Mouse (Mus musculus) G1E-ER4 (cell line): ENCODE measurements around the gene Psme3. TPM values are rescaled to one million over a fixed set of nuclear protein-coding genes. Genes with fewer than 3 reads are reported as not detected.

Source experiments
- GATA1 ChIP-seq: IDR thresholded peaks from one replicate; pipeline ENCODE4 v1.8.0; 2012; ENCODE audit warnings: low read length, inconsistent platforms
- polyA plus RNA-seq: library from polyadenylated mRNA; stranded (reverse); fragments of >175 nt; gene quantifications from 2 replicates; pipeline ENCODE4 v1.2.3, GENCODE M21; 2012

Psme3 gene
- polyA plus RNA-seq, 1 experiment, result 97.2 TPM

DNA sequence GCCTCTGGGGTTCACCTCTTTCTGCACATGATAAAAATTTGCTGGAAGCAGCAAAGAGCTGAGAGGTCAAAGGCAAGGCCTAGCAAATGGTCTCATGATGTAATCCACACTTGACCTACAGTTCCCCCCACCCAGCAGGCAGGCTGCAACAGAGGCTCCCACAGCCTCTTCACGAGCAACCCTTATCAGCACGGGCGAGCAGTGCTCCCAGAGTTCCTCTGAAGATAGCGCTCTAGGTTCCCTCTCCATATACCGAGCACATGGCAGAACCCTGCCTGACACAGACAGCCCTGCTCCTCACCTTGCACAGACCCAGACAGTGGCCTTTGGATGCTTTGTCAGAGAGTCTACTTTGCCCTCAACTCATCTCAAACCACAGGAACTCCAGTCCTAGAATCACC is 48.5 kb downstream of the Psme3 start:
- TF ChIP-seq GATA1, result no peak

DNA sequence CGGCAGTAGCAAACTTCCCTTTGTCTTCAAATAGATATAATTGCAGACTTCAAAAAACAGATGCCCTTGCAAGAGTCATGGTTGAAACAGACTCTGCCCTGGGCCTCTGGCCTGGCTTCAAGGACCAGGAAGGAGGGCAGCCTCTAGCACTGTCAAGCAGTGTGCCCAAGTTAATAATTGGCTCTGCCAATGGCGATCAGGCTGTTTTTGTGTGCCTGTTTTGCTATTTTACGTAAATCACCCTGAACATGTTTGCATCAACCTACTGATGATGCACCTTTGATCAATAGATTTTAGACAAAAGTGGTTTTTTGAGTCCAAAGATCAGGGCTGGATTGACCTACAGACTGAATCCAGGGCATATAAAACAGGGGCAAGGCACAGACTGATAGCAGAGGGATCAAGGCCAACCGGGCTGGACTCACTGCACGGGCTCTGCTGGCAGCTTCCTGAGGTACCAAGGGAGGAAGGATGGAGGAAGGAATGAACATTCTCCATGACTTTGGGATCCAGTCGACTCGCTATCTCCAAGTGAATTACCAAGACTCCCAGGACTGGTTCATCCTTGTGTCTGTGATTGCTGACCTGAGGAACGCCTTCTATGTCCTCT is 51.4 kb downstream of the Psme3 start, which contains the start of gene G6pc:
Gene G6pc, plus strand, starts transcription at position 236 of the 610 bp plus-strand sequence.
- no peak for TF ChIP-seq GATA1

GRCm38 (mm10) chr11:101370141-101370540 is 54.1 kb downstream of the Psme3 start:
- no peak for TF ChIP-seq GATA1

Other genes starting within 250 kb of the Psme3 start
- 3.7 and 8.6 TPM in 2 replicates for gene Naglu, start 246.2 kb upstream of the Psme3 start, polyA plus RNA-seq
- 0.06 and 0.09 TPM in 2 replicates for gene Hsd17b1, start 237.8 kb upstream of the Psme3 start, polyA plus RNA-seq
- 39.5 and 44.5 TPM in 2 replicates for gene Coasy, start 233.6 kb upstream of the Psme3 start, polyA plus RNA-seq
- gene Mlx, start 228.9 kb upstream of the Psme3 start, polyA plus RNA-seq, result 16.7 and 22.4 TPM in 2 replicates
- gene Psmc3ip, start 220.8 kb upstream of the Psme3 start, polyA plus RNA-seq, result 27.1 and 30.8 TPM in 2 replicates
- gene Retreg3, start 196.3 kb upstream of the Psme3 start, polyA plus RNA-seq, result 11.0 and 12.6 TPM in 2 replicates
- 107 and 114 TPM in 2 replicates for gene Tubg1, start 196.3 kb upstream of the Psme3 start, polyA plus RNA-seq
- not detected in 2 replicates for gene Tubg2, start 160.3 kb upstream of the Psme3 start, polyA plus RNA-seq
- gene Cntnap1, start 145.7 kb upstream of the Psme3 start, polyA plus RNA-seq, result 0.01 and 0.02 TPM in 2 replicates
- 2.3 and 2.8 TPM in 2 replicates for gene Plekhh3, start 144.9 kb upstream of the Psme3 start, polyA plus RNA-seq
- not detected in 2 replicates for gene Ccr10, start 140.8 kb upstream of the Psme3 start, polyA plus RNA-seq
- 1.3 and 3.6 TPM in 2 replicates for gene Ezh1, start 89.8 kb upstream of the Psme3 start, polyA plus RNA-seq
- gene Ramp2, start 70.2 kb upstream of the Psme3 start, polyA plus RNA-seq, result 0.08 TPM in 1 of 2 replicates, not detected in the other
- 122 and 174 TPM in 2 replicates for gene Vps25, start 62.5 kb upstream of the Psme3 start, polyA plus RNA-seq
- gene Wnk4, start 55.6 kb upstream of the Psme3 start, polyA plus RNA-seq, result 60.9 and 68.4 TPM in 2 replicates
- 0.06 TPM in 2 replicates for gene Cntd1, start 37.2 kb upstream of the Psme3 start, polyA plus RNA-seq
- 23.1 and 57.7 TPM in 2 replicates for gene Coa3, start 37.1 kb upstream of the Psme3 start, polyA plus RNA-seq
- gene Becn1, start 13.9 kb upstream of the Psme3 start, polyA plus RNA-seq, result 127 and 150 TPM in 2 replicates
- 6.2 and 8.6 TPM in 2 replicates for gene Aoc2, start 8.8 kb downstream of the Psme3 start, polyA plus RNA-seq
- 0.05 TPM in 1 of 2 replicates, not detected in the other for gene Aoc3, start 14.4 kb downstream of the Psme3 start, polyA plus RNA-seq
- gene G6pc, start 51.3 kb downstream of the Psme3 start, polyA plus RNA-seq, result not detected in 2 replicates
- 79.1 and 84.8 TPM in 2 replicates for gene Aarsd1, start 101.4 kb downstream of the Psme3 start, polyA plus RNA-seq
- 0.81 and 1.8 TPM in 2 replicates for gene Gm27029, start 108.6 kb downstream of the Psme3 start, polyA plus RNA-seq
- gene Rundc1, start 108.9 kb downstream of the Psme3 start, polyA plus RNA-seq, result 6.9 and 7.2 TPM in 2 replicates
- gene Ptges3l, start 109.1 kb downstream of the Psme3 start, polyA plus RNA-seq, result 0.25 and 0.30 TPM in 2 replicates
- 482 and 957 TPM in 2 replicates for gene Rpl27, start 126.1 kb downstream of the Psme3 start, polyA plus RNA-seq
- gene Ifi35, start 132.2 kb downstream of the Psme3 start, polyA plus RNA-seq, result 35.5 and 37.1 TPM in 2 replicates
- 33.7 and 44.8 TPM in 2 replicates for gene Rnd2, start 148.8 kb downstream of the Psme3 start, polyA plus RNA-seq
- 282 and 396 TPM in 2 replicates for gene Vat1, start 150.0 kb downstream of the Psme3 start, polyA plus RNA-seq
- 3.8 and 27.2 TPM in 2 replicates for gene Brca1, start 235.7 kb downstream of the Psme3 start, polyA plus RNA-seq
- 86.3 and 105 TPM in 2 replicates for gene Nbr1, start 235.9 kb downstream of the Psme3 start, polyA plus RNA-seq